Mouse (Mus musculus): ENCODE results near the gene Ccnj.
A peak's percentile ranks its signal among the peaks of the same experiment; 100 is the strongest.

- TF ChIP-seq TAL1 (conservative IDR thresholded peaks at IDR 0.05; ENCODE audit: low read depth, low read length) (peak; percentile 41; the same call in 1 of the 2 replicates), CTCF (IDR thresholded peaks at IDR 0.05; ENCODE audit: low read depth, low read length) (no peak)
These were observed 13.1 kb upstream of the Ccnj start for GRCm38 (mm10) chr19:40817901-40818532.

Measured in G1E (cell line).